Mouse (Mus musculus): Measurements from ENCODE around the gene Casc3. TPM values are rescaled to one million over a fixed set of nuclear protein-coding genes. Genes with fewer than 3 reads are reported as not detected.

The Casc3 gene
- total RNA-seq, 4 experiments from 2014 or later = 34.3 to 47.2 (median 41.6) TPM

DNA sequence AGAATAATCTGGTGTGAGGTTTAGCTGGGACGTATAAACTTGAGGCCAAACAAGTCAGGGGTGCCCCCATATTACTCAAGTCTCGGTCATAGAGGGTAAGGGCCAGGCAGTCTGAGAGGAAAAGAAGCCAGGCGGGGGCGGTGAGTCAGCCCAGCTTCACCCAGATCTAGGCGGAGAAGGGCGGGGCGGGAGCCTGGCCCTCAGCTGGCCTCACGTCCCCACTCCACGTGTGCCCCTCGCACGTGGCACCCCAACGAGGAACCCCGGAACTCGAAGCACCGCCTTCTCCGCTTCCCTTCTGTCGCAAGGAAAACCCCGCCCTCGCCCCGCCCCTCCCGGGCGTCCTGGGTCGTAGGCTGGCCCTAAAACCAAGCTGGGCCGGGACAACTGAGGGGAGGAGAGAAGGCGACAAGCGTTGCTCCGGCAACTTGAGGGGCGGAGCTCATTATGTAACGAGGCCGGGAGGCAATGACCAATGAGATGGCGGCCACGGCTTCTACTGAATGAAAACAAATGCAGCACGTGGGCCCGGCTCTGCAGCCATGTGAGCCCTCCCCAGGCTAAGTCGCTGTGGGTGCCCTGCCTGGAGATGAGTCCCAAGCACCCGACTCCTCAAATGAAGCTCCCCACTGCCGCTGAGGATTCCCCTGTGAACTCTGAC lies 30.9 kb upstream of the Casc3 start:
- DNase-seq = peak; percentile 100

DNA sequence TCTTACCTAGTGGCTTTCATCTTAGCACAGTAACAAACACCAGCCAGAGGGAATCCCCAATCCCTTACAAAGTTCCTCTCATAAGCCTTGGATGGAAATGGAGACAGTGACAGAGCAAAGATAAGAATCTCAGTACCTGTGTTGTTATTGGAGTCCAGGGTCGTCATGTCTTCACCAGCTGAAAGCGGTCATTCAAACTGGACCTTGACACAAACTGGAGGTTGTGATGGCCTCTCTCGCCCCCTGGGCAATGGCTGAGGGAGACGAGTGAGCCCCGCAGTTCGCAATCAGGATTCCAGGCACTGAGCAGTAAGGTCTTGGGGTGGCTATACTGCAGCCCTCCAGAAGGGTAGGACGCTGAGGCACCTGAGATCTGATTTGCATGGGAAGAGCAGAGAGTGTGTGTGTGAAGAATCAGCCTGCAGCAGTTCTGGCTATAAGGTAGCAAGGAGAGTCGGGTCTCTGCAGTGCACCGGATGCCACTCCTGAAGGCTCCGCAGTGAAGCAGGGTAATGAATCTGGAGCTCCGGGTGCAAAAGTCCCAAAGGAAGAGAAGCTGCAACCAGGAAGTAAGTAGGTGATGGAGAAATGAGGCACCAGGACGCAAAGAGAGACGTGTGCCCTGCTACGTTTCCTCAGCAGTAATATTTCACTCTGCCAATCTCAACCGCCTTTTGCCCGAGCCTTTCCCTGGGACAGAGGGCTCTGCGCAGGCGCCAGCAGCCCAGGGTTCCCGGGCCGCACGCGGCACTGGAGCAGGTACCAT lies 29.9 kb upstream of the Casc3 start, which contains the start of gene Nr1d1:
Gene Nr1d1 (minus strand): TSS at position 752 of the 766 bp plus-strand sequence.
- no peak for DNase-seq

DNA sequence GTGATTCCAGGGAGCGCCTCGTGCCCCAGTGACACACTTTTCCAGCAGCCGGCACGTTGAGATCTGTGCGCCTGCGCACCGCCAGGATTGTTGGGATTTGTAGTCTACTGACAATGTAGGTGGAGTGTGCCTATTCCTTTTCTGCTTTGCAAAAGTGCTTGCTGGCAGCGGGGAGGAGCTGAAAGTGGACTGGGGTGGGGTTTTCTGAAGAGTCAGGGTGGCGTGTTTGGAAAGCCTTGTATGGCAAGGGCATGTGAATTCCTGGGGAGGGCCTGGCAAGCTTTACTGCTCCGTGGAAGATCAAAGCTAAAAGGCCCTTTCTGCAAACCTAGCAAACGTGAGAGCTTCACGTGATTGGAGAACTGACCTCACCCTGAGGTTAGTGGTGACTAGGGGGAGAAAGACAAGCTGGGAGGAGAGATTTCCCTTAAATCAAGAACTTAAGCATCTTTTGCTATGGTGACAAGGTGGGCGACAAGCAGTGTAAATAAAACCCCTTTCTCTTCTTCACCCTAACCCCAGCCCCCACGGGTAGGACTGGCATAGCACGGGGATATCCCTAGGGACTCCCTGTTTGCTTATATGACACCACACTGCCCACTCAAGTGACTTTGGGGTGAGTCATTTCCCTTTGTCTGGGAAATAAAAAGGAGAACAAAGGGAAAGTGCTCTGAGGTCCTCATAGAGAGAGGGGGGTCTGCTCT lies 29.2 kb upstream of the Casc3 start:
- peak; percentile 100 for DNase-seq

DNA sequence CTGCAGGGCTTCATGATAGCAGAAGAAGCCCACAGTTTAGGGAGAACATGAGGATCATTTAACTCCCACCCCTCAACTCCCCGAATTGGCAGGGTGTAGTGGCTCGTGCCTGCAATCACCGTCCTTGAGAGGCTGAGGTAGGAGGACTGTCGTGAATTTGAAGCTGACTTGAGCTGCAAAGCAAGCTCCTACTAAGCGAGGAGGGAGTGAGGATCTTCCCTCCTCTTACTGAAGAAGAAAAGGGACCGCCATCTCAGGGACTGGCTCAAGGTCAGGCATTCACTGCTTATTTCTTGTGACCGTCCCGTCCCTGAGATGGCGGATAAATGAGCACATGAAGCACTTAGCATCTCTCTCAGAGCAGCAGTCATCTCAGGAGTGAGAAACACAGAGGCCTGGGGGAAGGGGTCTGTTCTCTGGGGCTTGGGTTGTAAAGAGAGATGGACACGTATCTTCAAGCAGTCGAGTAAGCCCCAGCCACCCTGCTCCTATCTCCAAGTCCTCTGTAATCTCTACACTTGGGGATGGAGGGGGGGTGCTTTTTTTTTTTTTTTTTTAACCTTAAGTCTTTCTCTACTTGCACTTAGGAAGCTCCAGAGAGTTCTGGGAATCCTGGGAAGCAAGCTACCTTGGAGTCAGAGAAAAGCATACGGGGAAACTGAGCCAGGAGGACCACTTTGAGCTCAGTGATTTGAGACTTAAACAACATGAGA lies 28.5 kb upstream of the Casc3 start:
- DNase-seq = no peak

DNA sequence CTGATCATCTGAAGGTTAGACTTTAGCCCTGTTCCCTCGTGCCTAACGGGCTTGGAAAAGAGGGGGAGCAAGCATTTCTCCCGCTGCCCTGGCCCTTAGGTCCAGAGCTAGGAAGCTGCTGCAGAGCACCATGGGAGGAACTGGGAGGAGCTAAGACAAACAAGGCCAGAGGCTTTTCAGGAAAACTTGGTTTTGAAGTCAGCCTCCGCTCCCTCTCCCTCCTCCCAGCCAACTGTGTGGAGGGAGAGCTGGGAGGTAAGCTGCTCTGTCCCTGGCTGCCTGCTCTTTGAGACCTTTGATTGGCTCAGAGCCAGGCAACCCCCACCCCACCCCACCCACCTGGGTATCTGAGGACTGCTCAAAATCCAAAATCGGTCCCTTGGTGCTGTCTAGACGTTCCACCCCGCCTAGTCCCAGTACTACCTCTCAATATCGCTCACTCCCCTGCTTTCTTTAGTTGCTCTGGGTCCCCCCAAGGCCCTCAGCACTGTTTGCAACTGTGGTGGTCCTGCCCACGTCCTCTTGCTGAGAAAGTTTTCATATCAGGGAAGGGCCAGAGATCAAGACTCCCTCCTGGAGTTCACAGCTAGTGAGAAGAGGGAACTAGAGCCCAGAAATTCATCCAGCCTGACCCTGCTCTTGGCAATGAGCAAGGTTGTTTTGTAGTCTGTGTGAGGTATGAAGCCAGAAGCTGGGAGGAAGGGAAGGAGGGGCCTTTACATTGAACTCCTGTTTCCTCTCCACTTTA lies 27.7 kb upstream of the Casc3 start:
- no peak for DNase-seq

DNA sequence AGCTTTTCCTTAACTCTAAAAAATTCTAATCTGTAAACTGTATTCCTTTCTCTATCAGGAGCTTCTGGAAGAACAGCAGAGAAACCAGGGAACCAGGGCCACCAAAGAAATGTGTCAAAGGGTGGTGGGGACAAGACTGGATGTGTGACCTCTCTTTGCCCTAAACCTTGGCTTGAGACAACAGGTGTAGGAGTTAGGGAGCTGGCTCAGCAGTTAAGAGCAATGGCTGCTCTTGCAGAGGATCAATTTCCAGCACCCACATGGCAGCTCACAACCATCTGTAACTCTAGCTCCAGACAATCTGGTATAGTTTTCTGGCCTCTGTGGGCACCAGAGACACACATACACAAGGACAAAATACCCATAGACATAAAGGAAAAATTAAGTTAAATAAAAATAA lies 26.8 kb upstream of the Casc3 start:
- DNase-seq = no peak

DNA sequence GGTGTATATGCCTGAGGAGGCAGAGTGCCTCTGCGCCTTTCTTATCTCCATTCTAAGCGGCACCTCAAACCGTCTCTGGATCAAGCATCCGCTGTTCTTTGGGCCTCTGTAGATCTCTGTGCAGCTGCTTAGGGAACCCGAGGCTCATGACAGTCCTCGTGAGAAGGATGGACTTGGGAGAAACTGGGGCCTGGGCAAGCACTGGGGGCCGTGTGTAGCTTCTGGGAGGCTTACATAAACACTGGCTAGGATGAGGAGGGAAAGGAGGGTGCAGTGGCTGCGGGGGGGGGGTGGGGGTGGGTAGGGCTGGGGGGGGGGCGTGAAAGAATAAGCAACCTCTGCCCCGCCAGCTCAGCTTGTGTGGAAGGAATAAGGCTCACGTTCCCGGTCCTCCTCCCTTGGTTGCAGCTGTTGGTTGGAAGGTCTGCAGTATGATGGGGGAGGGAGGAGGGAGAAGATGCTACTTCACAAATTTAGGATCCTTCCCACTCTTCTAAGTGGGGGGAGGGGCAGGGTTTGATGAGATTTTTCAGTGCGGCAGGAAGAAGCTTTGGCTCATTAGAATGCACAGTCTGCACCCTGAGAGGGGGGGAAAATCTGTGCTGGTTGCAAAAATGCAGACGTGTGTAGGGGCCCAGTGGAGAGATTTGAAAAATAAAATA lies 22.7 kb upstream of the Casc3 start:
- no peak for DNase-seq

DNA sequence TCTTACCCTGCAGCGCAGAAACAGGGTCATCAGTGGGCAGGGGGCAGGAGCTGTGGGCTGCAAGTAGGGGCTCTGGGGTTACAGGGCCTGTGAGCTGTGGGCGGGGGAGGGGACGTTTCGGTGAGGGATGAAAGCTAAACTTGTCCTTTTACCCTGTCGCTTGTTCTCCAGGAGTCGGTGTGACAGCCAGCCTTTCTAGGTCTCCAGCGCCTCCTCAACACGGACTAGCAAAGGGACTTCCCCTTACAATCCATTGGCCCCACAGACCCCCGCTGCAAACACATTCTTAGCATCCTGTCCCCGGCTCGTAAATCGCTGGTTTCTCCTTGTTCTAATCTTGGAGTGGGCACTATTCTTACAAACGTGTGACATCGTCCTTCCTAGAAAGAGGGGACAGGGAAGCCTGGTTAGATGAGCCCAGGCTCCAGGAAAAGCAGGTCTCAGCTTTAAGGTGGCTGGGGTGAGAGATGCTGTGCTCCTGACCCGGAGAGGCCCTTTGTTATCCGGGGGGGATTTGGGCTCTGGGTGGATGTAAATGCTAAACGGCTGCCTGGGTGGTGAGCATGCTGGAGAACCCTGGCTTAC lies 22.0 kb upstream of the Casc3 start:
- DNase-seq = no peak

DNA sequence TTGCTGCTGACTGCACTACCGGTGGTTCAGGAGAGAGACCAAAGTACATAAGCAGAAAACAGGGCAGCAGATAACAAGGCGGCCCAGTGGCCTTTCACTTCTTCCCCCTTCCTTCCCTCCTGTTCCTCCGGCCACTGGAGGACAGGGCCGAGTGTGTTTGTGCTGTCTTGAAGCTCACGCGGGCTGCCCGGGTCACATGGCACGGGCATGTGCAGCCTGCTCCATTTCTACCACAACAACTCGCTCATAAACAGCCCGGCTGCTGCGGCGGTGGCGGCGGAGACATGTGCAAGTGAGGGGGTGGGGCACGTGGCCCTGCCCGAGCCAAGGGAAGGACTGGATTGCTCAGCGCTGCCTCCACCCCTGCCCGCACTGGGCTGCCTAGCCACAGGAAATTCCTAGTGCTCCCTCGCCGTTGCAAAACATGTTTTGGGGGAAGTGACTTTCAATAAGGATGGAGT lies 21.4 kb upstream of the Casc3 start:
- peak; percentile 99 for DNase-seq

DNA sequence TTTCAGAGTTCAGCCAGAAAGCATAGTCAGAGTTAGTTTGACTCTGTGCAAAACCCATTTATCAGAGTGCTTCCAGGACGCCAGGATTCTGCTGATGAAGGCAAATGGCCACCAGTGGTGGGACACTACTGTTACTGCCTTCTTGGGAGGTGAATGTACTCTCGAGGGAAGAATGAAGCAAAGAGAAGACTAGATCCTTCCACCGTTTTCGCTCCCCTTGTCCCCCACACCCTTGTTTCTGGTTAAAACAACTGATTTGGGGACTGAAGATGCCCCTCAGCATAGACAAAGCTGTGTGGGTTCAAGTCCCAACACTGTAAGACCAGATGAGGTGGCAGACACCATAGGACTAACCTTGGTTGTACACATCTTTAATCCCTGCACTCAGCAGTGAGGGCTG lies 20.6 kb upstream of the Casc3 start:
- no peak for DNase-seq

DNA sequence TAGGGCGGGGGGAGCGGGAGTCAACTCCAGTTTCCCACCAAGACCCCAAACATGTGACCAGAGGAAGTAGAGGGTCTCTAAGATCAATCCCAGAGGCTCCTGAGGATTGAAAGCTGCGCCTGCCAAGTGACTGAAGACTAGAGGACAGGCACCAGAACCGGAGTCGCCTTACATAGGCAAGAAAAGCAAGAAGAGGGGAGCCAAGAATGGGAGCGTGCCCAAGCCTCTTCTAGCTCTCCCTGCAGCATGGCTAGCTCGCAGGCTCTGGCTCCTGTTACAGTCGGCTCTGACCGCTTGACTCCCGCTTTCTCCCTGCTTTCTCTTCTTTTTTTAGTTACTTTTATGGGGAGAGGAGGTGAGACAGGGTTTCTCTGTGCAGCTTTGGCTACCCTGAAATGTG lies 19.5 kb upstream of the Casc3 start:
- DNase-seq = no peak

DNA sequence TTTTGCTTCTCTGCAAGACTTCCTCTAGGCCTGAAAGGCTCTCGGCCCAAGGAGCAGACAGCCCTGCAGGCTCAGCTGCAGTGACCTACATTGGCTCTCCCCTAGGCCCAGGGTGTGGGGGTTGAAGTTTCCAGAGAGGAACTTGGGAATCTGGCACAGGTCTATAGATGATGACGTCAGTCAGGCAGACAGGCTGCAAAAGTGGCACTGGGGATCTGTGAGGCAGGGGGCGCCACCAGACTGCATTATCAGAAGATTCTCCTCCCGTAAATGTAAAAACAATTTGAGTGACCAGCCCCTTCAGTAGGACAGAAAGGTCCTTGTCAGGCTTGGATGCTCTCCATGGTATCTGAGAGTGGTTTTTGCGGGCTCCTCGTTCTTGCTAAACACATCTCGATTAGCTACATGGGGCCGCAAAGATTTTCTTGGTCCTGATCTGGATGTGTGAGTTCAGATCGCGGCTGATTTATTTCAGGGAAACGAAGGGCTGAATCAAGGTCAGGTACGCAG lies 18.9 kb upstream of the Casc3 start:
- peak; percentile 82 for DNase-seq

DNA sequence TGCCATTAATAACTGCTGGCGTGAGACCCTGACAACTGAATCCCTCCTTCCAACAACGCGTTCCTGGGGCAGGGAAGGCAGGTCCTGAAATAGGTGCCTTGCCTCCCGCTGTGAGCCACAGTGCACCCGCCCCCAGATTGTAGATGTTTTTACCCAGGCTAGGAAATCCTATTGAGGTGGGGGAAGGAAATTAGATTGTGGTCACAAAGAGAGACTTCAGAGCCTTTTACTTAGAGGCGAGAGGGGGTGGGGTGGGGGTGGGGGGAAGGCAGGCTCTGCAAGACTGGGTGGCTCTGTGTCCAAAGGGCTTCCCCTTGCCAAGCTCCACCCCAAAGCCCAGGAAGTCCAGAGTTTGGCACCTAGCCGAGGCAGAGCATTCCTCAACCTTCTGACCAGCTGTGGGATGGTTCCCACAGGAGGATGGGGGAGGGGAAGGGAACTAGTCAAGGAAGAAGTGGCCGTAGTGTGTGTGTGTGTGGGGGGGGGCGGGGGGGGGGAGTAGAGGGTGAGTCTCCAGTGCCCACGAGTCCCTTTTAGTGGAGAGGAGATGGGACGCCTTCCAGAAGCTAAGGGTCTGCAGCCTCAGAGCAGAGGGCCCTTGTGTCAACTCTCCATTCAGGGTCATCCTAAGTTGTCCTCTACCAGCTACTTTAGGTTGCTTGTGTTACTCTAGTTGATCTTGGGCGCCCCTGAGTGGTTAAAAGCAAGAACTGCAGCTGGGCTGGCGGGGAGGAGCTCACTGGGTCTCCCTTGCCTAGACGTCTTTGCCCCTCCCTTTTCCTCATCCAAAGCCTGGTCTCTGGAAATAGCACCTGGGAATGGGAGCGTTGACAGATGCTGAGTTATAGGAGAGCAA lies 18.1 kb upstream of the Casc3 start:
- DNase-seq = peak; percentile 96

DNA sequence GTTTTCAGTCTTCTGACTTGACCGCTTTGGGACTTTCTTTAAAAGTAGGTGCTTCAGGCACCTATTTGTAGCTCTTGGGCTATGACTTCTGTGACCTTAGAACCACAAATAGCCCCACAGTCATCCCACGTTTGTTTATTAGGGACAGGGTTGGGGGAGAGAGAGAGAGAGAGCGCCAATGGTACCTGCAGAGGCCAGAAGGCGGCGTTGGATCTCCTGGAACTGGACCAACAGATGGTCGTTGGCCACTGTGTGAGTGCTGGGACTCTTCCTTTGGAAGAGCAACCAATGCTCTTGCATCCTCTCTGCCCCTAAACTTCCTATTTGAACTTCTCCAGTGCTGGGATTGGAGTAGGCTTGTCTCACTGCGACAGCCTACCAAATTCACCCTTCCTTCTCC lies 17.5 kb upstream of the Casc3 start:
- DNase-seq = no peak

DNA sequence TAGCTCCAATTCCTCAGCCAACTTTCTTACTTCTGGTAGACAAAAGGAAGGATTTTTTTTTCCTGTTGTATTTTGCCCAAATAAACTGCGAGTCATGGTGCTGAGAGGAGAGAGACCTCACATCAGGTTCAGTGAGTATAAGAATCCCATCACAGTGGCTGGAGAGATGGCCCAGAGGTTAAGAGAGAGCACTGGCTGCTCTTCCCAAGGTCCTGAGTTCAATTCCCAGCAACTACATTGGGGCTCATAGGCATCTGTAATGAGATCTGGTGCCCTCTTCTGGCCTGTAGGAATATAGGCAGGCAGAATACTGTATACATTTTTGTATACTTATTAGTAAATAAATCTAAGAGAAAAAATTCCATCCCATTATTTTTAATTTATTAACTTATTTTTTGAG lies 17.0 kb upstream of the Casc3 start:
- no peak for DNase-seq

DNA sequence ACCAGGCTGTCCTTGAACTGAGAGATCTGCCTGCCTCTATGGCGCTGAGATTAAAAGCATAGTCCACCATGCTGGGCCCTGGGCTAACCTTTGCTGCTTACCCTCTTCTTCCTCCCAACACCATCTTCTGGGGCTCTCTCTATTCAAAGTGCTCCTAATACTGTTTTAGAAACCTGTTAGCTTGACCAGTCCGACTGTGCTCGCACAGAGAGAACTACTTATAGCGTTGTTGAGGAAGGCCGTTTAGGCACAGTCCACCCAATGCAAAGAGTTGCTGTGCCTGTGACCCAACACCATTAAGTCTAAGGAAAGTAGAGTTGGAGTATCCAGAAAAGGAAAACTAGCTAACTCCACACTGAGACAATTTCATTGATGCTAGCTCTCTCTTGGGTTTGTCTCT lies 16.6 kb upstream of the Casc3 start:
- no peak for DNase-seq

DNA sequence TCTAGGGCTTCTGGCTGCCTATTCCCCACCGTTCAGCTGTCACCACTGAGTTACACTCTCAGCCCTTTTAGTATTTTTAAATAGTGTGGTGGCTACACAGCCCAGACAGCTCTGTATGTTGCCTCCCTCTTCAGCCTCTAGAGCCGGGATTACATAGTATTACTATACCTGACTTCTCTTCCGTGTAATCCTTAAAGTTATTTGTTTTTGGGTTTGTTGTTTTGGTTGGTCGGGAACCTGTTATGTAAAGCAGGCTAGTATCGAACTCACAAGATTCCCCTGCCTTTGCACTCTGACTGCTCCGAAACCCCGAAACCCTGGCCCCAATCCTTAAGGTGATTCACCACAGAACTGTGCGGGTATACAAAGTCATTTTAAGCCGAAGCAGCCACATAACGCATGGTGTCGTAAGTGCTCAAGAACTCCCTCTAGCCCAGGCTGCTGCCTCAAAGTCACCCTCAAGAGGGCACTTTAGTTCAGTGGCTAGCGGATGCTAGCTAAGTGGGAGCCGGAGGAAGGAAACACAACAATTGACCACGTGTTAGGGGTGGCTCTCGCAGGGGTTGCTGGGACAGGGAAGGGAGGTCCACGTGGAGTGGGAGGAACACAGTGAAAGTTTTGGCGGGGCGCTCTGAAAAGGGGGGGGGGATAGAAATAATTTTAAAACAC lies 16.0 kb upstream of the Casc3 start:
- peak; percentile 93 for DNase-seq

DNA sequence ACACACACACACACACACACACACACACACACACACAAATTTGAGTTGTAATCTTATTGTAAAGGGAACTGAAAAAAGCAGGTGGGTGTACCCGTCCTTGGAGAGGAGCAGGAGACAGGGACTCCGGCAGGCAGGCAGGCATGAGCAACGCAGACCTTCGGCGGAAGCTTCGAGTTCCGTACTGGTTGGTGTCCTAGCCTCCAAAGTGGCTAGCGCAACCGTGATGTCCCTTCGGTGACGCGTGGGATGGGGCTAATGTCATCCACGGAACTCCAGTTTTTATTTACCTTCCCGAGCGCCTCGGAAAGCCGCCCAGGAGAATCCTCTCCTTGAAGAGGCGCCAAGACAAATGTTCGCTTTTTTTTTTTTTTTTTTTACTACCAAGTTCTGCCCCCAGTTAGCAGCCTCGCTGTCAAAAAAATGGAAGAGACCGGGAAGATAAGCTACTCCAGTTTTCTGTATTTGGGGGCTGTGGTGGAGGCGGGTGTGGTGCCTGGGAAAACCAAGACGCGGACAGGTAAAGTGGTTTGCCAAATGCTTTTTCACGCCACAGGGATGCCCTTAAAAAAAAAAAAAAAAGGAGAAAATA lies 15.4 kb upstream of the Casc3 start:
- peak; percentile 46 for DNase-seq

DNA sequence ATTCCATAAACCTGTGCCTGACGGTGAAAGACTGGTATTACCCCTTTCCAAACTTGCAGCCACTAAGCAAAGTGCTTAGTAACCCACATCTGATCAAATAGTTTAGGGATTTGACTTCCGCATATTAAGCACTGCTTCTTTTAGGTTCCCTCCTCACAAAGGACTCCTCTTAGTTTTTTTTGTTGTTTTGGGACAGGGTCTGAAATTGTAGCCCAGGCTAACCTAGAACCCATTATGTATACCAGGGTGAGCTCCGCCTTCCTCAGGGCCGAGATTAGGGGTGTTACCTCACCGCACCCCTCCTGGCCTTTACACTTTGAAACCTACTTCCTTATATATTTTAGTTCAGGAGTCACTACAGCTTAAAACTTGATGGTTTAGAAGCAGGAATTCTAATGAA lies 14.9 kb upstream of the Casc3 start:
- no peak for DNase-seq
